Mouse (Mus musculus): ENCODE data around the gene Pard6b. TPM values are rescaled to one million over a fixed set of nuclear protein-coding genes. Genes with fewer than 3 reads are reported as not detected.
A peak's percentile ranks its signal among the peaks of the same experiment; 100 is the strongest.

Pard6b gene
- polyA plus RNA-seq, 1 experiment from 2014 or later: 6.2 TPM

- Histone ChIP-seq H3K4me3 (no peak overlapping the region), H3K27ac (peak overlapping the region; percentile 62; the same call in 1 of the 2 replicates), H3K27me3 (ENCODE audit: insufficient read depth, poor library complexity, severe bottlenecking) (no peaks in the 10 kb centered on the region), H3K9me3 (no peaks in the 10 kb centered on the region), H3K4me1 (replicated peaks) (peaks cover 33% of the 10 kb centered on the region), H3K36me3 (no peaks in the 10 kb centered on the region)
- WGBS: 28% methylated on average over 11 of the region's 11 CpGs
- DNase-seq (ENCODE audit: low spot score): no peak
Measured at GRCm38 (mm10) chr2:168125288-168126089, 44.7 kb downstream of the Pard6b start.

GRCm38 (mm10) chr2:168127767-168128166, 47.0 kb downstream of the Pard6b start:
- Histone ChIP-seq H3K9me3 (no peaks in the 10 kb centered on the region), H3K36me3 (no peaks in the 10 kb centered on the region), H3K4me1 (replicated peaks) (peaks cover 33% of the 10 kb centered on the region), H3K27me3 (ENCODE audit: insufficient read depth, poor library complexity, severe bottlenecking) (no peaks in the 10 kb centered on the region), H3K27ac (peak overlapping the region; percentile 81; the same call in 1 of the 2 replicates), H3K4me3 (no peak overlapping the region)
- WGBS: 84% methylated on average over 14 of the region's 14 CpGs
- DNase-seq (ENCODE audit: low spot score): no peak

- H3K4me1 ChIP-seq (replicated peaks): peaks cover 33% of the 10 kb centered on the region
- 32% methylated on average over 14 of the region's 14 CpGs for WGBS
- H3K9me3 ChIP-seq: no peaks in the 10 kb centered on the region
- H3K4me3 ChIP-seq: no peak overlapping the region; the same call in 1 of the 2 replicates
- no peaks in the 10 kb centered on the region for H3K27me3 ChIP-seq (ENCODE audit: insufficient read depth, poor library complexity, severe bottlenecking)
- peak; percentile 93 for DNase-seq (ENCODE audit: low spot score)
- H3K36me3 ChIP-seq: no peaks in the 10 kb centered on the region
- peak overlapping the region; percentile 81 for H3K27ac ChIP-seq
Measured at GRCm38 (mm10) chr2:168128211-168128859, 47.5 kb downstream of the Pard6b start.

DNA sequence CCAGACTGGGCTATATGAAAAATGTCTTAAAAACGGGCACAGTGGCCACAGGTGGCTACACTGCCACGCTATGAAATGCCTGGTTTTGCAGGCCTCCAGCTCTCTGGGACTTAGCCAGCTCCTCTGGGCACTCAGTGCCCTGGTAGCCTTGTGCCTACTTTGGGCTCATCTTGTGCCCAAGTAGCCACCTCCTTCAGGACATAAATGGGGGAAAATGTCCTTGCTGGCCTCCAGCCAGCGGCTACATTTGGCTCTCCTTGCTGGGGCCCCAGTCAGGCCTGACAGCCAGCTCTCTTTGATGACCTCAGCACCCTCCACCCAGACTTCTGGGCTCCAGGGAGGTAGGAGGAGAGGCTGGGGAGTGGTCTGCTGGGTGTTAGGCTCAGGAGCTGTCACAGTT, 49.2 kb downstream of the Pard6b start:
- no peaks in the 10 kb centered on the region for H3K36me3 ChIP-seq
- 83% methylated on average over 3 of the region's 3 CpGs for WGBS
- H3K4me1 ChIP-seq (replicated peaks): peaks cover 25% of the 10 kb centered on the region
- H3K4me3 ChIP-seq: no peak overlapping the region
- no peak for DNase-seq (ENCODE audit: low spot score)
- no peaks in the 10 kb centered on the region for H3K9me3 ChIP-seq
- no peaks in the 10 kb centered on the region for H3K27me3 ChIP-seq (ENCODE audit: insufficient read depth, poor library complexity, severe bottlenecking)
- no peak overlapping the region; the same call in 1 of the 2 replicates for H3K27ac ChIP-seq

GRCm38 (mm10) chr2:168137161-168137560, 56.4 kb downstream of the Pard6b start:
- no peaks in the 10 kb centered on the region for H3K27me3 ChIP-seq (ENCODE audit: insufficient read depth, poor library complexity, severe bottlenecking)

DNA sequence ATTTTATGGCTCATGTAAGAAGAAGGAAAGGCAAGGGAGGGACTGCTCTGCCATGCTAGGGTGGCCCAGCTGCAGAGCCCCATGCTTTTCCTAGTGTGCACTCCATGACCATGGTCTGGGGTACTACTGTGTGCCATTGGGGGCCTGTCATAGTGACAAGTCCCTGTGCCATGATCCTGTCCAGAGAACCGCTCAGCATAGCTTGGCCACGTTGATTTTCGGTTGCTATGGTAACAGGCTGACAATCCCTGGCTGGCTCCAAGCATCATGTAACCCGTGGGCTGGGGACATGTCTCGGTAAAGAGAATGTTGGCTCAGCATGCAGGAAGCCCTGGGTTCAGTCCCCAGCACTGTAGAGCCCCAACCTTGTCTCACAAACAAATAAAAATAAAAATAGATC, 63.0 kb downstream of the Pard6b start:
- Histone ChIP-seq H3K4me1 (replicated peaks) (peaks cover 29% of the 10 kb centered on the region), H3K9me3 (no peaks in the 10 kb centered on the region), H3K36me3 (no peaks in the 10 kb centered on the region), H3K4me3 (no peak overlapping the region), H3K27ac (no peak overlapping the region), H3K27me3 (ENCODE audit: insufficient read depth, poor library complexity, severe bottlenecking) (no peaks in the 10 kb centered on the region)
- DNase-seq (ENCODE audit: low spot score): no peak
- 51% methylated on average over 5 of the region's 5 CpGs for WGBS

More at GRCm38 (mm10) chr2:168137161-168137560, 56.4 kb downstream of the Pard6b start:
- WGBS: 72% methylated on average over 15 of the region's 15 CpGs
- Histone ChIP-seq H3K4me3 (no peak overlapping the region), H3K9me3 (no peaks in the 10 kb centered on the region), H3K27ac (peak overlapping the region; percentile 43; the same call in 1 of the 2 replicates), H3K4me1 (replicated peaks) (peaks cover 5% of the 10 kb centered on the region; the same call in 1 of the 2 replicates), H3K36me3 (no peaks in the 10 kb centered on the region)
- DNase-seq (ENCODE audit: low spot score): no peak

DNA sequence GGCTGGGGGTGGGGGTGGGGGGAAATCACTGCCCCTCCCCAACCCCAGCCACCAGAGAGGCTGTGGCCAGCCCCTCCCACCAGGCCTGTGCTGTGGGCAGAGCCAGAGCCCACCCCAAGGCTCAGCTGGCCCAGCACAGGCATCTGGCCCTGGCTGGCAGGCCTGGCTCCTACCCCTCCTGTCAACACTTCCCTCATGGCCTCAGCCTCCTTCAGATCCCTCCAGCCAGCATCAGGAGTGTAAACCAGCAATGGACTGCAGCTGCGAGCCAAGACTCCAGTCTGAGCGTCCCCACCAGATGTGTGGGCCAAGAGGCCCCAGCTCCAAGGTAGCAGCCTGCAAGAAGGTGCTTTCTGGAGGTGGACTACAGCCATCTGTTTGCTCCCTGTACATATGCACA, 64.6 kb downstream of the Pard6b start:
- DNase-seq (ENCODE audit: low spot score): no peak
- H3K36me3 ChIP-seq: no peaks in the 10 kb centered on the region
- no peaks in the 10 kb centered on the region for H3K9me3 ChIP-seq
- no peak overlapping the region for H3K27ac ChIP-seq
- peaks cover 29% of the 10 kb centered on the region for H3K4me1 ChIP-seq (replicated peaks)
- no peaks in the 10 kb centered on the region for H3K27me3 ChIP-seq (ENCODE audit: insufficient read depth, poor library complexity, severe bottlenecking)
- 62% methylated on average over 2 of the region's 2 CpGs for WGBS
- H3K4me3 ChIP-seq: no peak overlapping the region

- Histone ChIP-seq H3K36me3 (no peaks in the 10 kb centered on the region), H3K4me3 (no peak overlapping the region), H3K4me1 (replicated peaks) (peaks cover 31% of the 10 kb centered on the region), H3K27ac (peak overlapping the region; percentile 51), H3K9me3 (no peaks in the 10 kb centered on the region), H3K27me3 (ENCODE audit: insufficient read depth, poor library complexity, severe bottlenecking) (no peaks in the 10 kb centered on the region)
- DNase-seq (ENCODE audit: low spot score): peak; percentile 23
- WGBS: 50% methylated on average over 22 of the region's 22 CpGs
Measured at GRCm38 (mm10) chr2:168147722-168148432, 67.1 kb downstream of the Pard6b start.

DNA sequence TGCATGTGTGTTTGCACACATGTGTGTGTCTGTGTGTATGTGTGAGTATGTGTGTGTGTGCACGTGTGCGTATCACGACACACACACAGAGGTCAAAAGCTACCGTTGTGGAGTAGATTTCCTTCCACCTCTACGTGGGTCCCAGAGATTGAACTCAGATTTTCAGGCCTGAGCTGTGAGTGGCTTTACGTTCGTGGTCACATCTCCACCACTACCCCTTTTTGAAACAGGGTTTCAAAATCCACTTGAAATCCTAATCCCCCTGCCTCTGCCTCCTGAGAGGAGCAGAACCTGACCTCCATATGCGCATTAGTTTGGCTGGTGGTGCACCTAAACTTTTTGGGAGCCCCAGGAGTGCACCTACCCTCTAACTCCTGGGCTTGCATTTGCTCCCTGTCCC, 68.4 kb downstream of the Pard6b start:
- no peaks in the 10 kb centered on the region for H3K27me3 ChIP-seq (ENCODE audit: insufficient read depth, poor library complexity, severe bottlenecking)
- H3K4me1 ChIP-seq (replicated peaks): peaks cover 36% of the 10 kb centered on the region
- no peak for DNase-seq (ENCODE audit: low spot score)
- H3K27ac ChIP-seq: no peak overlapping the region
- 93% methylated on average over 8 of the region's 8 CpGs for WGBS
- no peaks in the 10 kb centered on the region for H3K36me3 ChIP-seq
- H3K4me3 ChIP-seq: no peak overlapping the region
- no peaks in the 10 kb centered on the region for H3K9me3 ChIP-seq

Other genes starting within 250 kb of the Pard6b start
- 75.9 and 86.1 TPM in 2 replicates for gene Ptpn1, start 148.9 kb upstream of the Pard6b start, polyA plus RNA-seq (2016; fragmentation: Nextera tagmentation; extraction: Ambion mirVana)
- gene Ripor3, start 70.4 kb upstream of the Pard6b start, polyA plus RNA-seq (2016; fragmentation: Nextera tagmentation; extraction: Ambion mirVana): 0.57 and 0.71 TPM in 2 replicates
- 2.3 and 2.7 TPM in 2 replicates for gene Adnp, start 126.1 kb downstream of the Pard6b start, polyA plus RNA-seq (2016; fragmentation: Nextera tagmentation; extraction: Ambion mirVana)
- gene Gm20716, start 149.4 kb downstream of the Pard6b start, polyA plus RNA-seq (2016; fragmentation: Nextera tagmentation; extraction: Ambion mirVana): 15.6 and 16.7 TPM in 2 replicates
- 72.3 and 78.8 TPM in 2 replicates for gene Dpm1, start 149.6 kb downstream of the Pard6b start, polyA plus RNA-seq (2016; fragmentation: Nextera tagmentation; extraction: Ambion mirVana)
- gene Mocs3, start 149.6 kb downstream of the Pard6b start, polyA plus RNA-seq (2016; fragmentation: Nextera tagmentation; extraction: Ambion mirVana): 7.0 and 7.6 TPM in 2 replicates
- 2.2 and 3.2 TPM in 2 replicates for gene Kcng1, start 200.7 kb downstream of the Pard6b start, polyA plus RNA-seq (2016; fragmentation: Nextera tagmentation; extraction: Ambion mirVana)